Mouse (Mus musculus): Measurements from ENCODE around the gene Rtn3.
"Not testable (repeated sequence)": the region's sequence is repeated elsewhere in the genome, so short reads cannot be mapped to it uniquely, and the experiment has no call there.

The Rtn3 gene

DNA sequence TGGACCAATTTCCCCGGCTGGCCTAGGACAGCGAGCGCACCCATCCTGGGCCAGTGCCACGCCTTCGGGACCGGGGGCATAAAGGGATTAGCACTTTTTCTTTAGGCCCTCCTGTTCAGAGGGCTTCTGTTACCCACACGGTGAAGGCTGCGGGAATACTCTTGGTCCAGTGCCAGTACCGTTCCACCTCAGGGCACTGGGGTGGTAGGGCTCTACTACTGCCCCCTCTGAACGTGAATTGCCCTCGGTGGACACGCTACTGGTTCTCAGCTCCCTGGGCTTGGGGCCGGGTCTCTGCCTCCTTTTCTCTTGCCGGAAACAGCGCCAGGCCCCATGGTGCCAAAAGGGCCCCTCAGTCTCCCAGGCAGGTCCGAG is 59.4 kb downstream of the Rtn3 start:
- DNase-seq (ENCODE audit: low read depth in 2 of 2, low spot score in 2 of 2), result no peak

DNA sequence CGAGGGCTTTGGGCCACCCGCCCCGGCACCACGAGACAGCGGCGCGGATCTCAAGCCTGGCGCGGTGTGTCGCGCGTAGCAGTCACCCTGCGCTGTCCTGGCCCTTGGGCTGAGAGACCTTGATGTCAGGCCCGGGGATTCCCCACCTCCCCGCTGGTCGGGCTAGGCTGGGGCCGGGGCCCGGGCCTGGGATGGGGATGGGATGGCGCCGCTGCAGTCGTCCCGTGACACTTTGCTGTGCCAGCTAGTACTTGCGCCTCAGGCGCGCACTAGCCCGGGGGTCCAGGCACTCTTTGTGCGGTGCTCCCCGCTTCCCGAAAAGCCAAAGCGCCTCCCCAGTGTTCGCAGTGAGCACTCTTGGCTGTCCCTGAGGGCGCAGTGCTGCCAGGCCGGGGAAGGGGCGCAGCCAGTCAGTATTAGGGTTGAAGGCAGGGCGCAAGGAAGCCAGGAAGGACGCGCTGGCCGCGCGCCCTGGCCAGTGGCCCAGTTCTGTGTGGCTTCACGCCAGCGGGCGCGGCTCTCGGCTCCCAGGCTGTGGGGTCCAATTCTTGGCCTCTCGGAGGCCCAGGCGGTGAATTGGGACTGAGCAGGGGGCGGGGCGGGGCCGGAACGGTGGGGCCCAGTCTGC is 59.9 kb downstream of the Rtn3 start:
- DNase-seq (ENCODE audit: low read depth in 2 of 2, low spot score in 2 of 2), result no peak

DNA sequence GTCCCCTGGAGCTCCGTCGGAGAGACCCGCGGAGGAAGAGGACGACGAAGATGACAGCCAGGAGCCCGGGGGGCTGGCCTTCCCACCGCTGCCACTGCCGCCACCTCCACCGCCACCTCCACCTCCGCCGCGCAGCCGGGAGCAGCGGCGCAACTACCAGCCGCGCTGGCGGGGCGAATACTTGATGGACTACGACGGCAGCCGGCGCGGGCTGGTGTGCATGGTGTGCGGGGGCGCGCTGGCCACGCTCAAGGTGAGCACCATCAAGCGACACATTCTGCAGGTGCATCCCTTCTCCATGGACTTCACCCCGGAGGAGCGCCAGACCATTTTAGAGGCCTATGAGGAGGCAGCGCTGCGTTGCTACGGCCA is 60.4 kb downstream of the Rtn3 start:
- no peak for DNase-seq (ENCODE audit: low read depth in 2 of 2, low spot score in 2 of 2)

DNA sequence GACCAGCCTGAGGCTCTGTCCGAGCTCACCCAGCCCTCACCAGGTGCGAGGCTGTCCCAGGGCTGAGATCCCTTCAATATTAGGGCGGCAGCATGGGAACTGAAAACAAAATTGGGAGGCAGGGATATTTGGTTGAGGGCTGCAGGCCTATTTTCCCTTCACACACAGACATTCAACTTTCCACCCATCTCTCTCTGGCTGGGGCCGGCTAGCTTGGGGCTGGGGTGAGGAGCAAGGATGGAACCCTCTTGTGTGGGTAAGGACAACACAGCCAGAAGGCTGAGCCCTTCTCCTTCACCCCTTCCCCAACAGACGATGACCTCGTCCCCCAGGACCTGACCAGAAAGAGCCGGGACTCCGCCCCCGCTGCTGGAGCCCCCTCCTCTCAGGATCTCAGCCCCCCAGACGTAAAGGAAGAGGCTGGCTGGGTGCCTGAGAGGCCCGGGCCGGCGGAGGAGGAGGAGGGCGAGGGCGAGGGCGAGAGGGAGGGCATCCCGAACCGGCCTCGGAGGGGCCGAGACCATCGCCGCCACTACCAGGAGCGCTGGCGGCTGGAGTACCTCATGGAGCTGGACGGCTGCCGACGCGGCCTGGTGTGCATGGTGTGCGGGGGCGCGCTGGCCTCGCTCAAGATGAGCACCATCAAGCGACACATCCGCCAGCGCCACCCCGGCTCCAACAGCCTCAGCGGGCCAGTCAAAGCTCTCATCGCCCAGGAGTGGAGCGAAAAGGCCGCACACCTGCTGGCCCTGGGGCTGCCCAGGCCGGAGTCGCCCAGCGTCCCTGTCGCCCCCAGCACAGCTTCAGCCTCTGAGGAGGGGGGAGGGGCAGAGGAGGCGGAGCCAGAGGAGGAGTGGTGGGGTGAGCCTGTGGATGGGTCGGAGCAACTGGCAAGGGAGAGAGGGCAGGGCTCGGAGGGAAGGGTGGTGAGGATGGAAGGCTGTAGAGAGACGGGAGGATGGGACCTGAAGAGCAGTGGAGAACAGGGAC is 61.2 kb downstream of the Rtn3 start:
- DNase-seq (ENCODE audit: low read depth in 2 of 2, low spot score in 2 of 2), result no peak

DNA sequence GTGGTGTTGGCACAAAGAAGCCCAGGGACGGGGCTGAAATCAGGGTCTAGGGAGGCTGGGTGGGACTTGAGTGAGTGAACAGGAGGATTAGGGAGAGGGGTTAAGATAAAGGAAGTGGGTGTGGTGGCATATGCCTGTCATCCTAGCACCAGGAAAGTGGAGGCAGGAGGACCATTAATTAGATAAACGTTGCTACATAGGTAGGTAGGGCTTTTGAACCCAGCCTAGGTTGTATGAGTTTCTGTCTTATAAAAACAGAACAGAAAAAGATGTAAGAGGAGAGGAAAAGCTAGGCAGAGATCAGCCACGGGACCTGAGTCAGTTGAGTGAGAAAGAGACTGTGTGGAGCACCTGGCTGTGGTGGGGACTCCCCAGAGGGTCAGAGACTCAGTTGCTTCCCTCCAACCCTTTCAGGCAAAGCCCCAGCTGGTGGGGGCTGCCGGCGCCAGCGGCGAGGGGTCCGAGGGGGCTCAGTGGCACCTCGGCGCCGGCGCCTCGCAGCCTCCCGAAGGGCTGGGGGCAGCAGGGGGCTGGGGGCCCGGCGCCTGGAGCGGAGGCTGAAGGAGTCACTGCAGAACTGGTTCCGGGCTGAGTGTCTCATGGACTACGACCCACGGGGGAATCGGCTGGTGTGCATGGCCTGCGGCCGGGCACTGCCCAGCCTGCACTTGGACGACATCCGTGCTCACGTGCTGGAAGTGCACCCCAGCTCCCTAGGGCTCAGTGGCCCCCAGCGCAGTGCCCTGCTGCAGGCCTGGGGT is 62.1 kb downstream of the Rtn3 start:
- no peak for DNase-seq (ENCODE audit: low read depth in 2 of 2, low spot score in 2 of 2)

DNA sequence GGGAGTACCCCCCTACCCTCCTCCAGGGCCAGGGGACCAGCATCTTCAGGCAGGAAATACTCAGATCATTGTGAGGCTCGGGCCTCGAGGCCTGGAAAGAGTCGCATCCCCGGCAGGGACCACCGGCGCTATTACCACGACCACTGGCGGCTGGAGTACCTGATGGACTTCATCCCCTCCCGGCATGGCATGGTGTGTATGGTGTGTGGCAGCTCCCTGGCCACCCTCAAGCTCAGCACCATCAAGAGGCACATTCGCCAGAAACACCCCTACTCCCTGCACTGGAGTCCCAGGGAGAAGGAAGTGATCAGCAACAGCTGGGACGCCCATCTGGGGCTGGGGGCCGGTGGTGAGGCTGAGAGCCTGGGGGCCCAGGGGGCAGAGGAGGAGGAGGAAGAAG is 63.0 kb downstream of the Rtn3 start:
- no peak for DNase-seq (ENCODE audit: low read depth in 2 of 2, low spot score in 2 of 2)

DNA sequence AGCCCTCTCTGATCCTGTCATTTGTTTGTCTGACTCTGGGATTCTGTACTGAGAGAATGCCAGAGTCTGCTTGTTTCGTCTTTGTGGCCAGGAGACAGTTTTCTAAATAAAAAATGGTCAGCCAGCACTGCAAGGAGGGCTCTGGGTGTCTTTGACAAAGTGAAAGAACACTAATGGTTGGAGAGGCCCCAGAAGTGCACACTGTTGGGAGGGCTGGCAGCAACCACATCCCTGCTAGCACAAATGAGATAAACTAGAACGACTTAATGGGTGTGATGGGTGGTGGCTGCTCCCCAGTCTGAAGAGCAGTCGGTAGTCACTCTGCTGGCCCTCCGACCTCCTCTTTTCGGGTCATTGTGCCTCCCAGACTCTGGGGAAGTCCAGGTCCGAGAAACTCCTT is 63.9 kb downstream of the Rtn3 start:
- DNase-seq (ENCODE audit: low read depth in 2 of 2, low spot score in 2 of 2), result no peak

DNA sequence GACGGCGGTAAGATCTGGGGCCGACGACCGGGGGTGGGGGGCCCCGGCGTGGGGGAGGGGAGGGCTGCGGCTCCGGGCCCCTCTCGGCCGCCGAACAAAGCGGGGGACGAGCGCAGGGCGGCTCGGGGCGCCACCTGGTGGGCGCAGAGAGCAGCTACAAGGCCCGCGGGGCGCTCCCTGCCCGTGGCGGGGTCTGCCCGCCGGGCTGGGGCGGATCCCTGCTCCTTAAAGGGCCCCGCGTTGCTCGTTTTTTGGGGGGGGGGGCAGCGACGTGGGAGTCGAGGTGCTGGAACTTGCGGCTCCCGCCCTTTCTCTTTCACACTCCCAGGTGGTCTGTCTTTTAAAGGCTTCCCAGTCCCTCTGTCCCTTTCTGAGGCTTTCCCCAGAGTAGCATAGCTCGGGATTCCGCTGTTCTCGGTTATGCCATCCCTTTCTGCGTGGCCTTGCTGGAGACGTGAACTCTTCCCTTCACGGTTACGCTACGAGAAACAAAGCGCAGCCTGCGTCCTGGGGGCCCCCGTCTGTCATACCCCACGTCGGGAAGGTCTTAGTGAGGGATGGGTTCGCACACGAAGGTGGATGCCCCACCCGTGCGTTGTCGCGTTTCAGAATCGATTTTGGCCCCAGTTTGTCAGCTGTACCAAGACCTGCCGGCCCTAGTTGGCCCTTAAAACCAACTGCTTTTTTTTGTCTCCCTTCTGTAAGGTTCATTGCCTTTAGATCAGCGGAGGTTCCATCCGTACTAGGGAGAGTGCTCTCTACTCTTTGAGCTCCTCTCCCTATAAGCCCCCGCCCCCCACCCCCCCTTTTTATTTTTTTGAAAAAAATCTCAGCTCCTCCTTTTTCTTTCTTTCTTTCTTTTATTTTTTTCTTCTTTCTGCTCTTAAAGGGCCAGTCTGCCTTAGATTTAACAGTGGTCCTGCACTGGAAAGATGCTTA is 64.9 kb downstream of the Rtn3 start:
- peak; percentile 65 to 79 for DNase-seq (ENCODE audit: low read depth in 2 of 2, low spot score in 2 of 2)

DNA sequence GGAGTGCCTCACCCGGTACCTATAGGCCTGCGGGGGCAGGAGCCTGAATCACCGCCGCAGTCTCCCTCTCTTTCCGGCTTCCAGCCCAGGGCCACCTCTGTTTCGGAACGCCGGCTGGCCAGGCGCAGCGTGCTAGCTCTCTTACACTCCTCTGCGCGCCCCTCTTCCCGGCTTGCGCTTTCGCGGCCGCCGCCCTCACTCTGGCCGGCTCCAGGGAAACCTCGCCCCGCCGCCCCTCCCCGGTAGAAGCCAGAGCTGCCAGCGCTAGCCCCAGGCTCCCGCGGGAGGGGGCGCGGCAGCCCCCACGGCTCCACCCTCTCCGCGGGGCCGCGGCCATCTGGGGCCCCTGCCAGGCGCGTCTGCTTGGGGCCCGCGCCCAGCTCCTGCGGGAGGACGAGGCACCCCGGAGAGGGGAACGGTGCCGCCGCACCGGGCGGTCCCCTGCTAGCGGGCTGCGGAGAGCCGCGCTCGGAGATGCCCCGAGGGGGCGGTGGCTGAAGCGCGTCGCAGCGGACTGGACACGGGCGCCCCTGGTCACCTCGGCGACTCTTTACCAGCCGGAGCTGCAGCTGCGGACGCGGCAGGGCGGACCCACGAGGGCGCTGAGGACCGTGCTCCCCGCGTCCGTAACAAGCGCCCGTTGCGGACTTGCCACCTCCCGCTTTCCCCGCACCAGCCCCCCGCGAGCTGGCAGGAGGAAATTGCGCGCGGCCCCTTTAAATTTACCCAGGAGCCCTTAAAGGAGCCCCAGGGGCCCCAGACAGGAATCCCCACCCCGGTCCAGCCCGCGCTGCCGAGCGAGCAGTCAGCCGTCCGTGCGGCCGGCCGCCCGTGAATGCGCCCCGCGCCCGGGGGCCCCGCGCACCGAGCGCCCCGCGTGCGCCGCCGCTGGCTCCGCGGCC is 66.0 kb downstream of the Rtn3 start, which contains the start of gene 2700081O15Rik:
Gene 2700081O15Rik (plus strand): TSS at position 792 of the 902 bp plus-strand sequence.
- peak; percentile 18 to 26 for DNase-seq (ENCODE audit: low read depth in 2 of 2, low spot score in 2 of 2)

DNA sequence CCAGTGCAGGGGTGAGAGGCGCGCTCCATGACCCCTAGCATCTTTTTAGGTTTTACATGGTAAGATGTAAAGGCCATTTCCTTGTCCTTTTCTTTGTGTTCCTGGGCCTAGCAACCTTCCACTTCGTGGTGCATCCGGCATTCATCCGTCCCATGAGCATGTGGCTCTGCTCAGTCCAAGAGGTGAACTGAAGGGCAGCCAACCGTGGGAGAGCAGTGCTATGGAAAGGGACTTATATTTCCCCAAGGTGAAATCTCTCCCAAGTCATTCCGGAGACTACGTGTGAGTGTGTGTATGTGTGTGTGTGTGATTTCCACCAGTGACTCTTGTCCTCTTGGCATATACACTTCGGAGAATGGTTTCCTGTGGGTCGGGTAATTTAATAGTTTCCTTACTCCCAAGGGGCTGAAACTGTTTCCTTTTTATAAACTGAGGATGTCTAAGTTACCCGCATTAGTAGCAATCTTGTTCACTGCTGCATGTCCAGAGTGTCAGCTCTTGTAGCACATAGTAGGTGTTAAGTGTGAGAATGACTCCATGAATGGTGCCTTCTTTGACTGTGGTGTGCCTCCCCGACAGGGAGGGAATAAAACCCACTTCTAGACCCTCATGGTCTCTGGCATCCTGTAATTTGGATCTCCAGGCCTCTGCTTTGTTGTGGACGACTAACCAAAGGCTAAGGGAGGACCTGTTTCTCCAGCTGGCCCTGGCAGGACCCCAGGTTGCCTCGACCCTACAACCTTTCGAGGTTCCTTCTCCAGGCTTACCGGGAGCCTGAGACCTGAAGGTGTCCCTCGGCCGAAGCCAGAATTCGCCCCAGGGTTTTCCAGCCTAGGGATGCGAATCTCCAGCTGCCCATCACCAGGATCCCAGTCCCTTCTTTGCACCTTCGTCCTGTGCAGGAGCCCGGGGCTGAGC is 66.9 kb downstream of the Rtn3 start:
- no peak for DNase-seq (ENCODE audit: low read depth in 2 of 2, low spot score in 2 of 2)

DNA sequence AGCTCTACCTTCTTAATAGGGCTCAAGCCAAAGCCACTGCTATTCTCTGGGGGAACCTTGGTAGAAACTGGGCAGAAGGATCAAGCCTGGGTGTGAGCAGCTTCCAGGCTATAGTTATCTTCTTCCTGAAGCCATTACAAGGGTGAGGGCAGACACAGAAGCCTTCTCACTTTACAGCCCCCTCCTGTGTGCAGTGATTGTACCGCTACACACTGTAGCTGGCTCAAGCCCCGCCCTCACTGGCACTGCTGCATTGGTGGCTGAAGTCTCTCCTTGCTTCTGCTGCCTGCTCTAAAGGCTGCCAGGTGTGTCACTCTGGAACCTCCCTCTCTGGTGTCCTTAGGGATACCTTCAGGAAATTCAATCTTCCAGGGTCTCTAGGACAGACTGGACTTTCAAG is 70.7 kb downstream of the Rtn3 start:
- no peak for DNase-seq (ENCODE audit: low read depth in 2 of 2, low spot score in 2 of 2)

DNA sequence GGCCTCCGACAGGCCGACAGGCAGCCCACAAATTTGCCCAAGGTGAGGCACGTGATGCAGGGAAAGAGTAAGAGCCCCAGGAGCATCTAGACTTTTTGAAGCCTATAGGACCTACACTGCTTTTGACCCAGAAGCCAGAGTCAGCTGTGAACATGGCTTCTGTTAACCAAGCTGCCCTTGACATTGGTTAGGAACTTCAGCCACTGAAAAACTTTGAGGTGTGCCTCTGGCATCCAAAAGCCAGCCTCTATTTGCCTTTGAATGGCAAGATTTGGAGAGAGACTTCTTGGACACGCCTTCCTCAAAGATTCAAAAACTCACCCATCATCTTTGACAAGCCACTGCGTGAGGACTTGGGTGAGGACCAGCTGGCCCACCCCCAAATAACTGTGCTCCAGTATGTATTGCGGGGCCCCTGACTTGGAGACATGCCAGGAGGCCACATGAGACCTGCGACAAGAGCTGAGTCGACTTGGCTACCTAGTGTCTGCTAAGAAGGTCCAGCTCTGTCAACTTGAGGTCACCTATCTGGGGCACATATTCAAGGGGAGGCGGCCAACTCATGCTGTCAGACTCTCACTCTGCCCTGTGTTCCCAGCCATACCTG is 78.4 kb downstream of the Rtn3 start:
- DNase-seq (ENCODE audit: low read depth in 2 of 2, low spot score in 2 of 2), result no peak

DNA sequence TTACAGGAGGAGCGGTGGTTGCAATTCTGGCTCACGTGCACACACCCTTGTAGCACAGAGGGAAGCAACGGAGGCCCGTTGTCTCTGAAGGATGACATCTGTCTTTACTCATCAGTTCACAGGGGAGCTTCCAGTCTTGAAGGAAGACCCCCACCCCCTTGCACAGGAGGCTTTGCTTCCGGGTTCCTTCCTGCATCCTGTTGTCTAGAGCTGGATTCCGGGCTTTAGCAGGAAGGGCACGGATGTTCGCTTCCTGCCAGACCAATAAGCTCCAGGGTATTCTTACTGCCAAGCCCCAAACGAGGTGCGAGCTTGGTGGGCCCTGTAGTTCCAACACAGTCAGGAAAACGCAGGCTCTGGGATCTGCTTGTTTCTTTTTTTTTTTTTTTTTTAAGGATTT is 82.4 kb downstream of the Rtn3 start:
- DNase-seq (ENCODE audit: low read depth in 2 of 2, low spot score in 2 of 2), result no peak

DNA sequence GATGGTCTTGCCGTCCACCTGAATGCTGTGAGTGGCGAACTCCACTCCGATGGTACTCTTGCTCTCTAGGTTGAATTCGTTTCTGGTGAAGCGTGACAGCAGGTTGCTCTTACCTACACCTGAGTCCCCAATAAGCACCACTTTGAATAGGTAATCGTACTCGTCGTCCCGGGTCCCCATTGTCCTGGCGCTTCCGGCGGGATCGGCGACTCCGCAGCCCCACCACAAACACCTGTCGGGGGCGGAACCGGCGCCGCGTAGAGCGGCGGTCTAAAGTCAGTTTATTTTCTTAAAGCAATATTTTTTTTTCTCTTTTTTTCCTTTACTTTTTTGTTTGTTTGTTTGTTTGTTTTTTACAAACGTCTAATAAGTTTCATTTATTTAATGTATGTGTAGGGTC is 84.2 kb downstream of the Rtn3 start:
- not testable (repeated sequence) for DNase-seq (ENCODE audit: low read depth in 2 of 2, low spot score in 2 of 2)

DNA sequence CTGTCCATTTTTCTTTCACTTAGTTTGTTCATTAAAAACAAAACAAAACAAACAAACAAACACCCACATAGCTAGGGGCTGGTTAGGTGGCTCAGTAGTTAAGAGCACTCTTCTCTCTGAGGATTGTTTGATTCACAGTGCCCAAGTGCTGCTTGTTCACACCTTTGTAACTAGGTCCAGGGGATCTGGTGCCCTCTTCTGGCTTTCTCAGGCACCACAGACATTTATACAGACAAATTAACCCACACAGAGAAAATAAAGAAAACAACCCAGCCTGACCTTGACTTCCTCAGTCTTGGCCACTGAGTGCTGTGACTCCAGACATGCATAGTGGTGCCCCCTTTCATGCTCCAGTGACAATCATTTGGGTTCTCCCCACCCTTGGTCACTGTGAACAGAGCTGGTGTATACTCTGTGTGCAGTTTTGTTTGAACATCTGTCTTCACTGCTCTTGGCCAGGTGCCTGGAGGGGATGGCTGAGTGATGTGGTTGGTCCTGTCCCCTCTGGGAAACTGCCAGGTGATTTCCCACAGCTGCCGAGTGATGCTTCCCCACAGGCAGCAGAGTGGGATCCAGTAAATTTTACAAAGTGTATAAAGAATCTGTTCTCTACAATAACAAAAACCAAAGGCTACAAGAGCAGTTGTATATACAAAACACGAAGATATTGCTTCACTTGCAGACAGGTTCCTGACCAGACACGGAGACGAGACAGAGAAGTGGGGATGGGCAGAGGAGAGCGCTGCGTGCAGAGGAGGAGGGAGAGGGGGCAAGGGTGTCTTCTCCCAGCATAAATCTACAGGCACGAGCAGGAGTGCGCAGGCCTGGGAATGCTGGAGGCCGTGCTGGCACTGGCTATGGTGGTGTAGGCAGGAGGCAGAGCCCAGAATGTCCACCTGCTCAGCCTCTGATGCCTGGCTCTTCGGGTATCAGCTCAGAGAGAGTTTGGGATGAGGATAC is 85.9 kb downstream of the Rtn3 start:
- DNase-seq (ENCODE audit: low read depth in 2 of 2, low spot score in 2 of 2), result not testable (repeated sequence)

DNA sequence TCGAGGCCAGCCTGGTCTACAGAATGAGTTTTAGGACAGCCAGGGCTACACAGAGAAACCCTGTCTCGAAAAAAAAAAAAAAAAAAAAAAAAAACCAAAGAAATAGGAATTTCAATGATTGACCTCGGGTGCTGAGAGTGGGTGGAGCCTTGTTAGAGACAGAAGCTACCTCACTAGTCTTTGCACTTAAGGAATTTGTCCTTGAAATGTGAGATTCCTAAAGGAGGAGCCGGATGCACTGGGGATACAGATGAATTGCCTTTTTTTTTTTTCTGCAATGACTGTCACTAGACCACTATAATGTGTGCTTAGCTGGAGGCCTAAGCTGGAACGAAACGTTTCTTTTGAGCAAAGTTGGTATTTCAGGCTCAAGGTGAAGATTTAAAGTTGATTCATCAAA is 94.6 kb downstream of the Rtn3 start:
- DNase-seq (ENCODE audit: low read depth in 2 of 2, low spot score in 2 of 2), result no peak

DNA sequence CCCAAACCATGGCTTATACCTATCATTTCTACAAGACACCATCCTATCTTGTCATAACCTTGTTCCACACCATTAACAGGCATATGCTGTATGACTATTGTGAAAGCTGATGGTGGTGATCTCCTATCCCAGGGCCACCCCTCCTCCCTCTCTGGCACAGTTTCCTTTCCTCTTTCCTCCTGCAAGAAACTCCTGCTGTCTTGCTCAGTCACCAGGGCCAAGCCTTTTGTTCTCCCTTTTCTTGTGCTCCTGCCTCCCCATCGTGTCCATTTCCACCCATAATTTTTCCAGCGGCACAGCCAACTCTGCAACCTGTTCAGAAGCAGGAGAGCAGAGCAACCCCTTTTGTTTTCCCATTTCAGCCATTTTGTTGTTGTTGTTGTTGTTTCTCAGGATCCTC is 97.0 kb downstream of the Rtn3 start:
- DNase-seq (ENCODE audit: low read depth in 2 of 2, low spot score in 2 of 2), result no peak
